Mouse (Mus musculus): ENCODE results near the gene Ggact.

The Ggact gene

DNA sequence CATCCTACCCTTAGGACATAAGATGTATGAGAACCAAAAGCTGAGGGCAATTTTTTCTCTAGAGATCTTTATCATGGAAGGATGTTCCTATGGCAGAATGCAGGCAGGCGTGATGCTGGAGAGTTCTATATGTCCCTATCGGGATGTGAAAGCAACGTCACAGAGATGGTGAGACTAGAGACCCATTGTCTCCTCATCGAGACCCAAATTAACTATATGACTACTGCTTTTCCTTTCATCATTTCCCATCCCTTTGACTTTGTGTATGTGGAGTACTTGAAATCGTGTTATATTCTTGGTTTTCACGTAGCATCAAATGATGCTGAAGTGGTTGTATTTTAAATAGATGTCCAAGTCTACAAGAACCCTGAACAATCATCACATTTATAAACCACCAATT, at the start of gene Ggact:
Gene Ggact (minus strand): TSS at position 101 of the 400 bp plus-strand sequence.
- DNase-seq (ENCODE audit: low read depth, low spot score): no peak

DNA sequence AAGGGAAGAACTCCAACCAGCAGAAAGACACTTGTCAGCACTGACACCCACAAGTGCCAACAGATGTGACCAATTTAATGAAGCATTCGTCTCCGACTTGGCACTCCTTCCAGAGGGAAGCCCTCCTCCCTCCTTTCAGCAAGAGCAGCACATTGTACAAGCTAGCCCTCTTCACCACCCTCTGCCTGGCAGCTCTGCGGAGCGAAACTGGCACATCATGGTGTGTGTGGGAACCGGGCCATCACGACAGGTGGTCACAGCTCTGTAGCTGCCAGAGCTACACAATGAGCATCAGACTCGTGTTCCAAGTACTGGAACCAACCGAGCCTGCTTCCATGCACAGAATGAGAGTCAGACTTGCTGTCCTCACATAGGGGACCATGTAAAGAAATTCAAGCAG, 44.4 kb upstream of the Ggact start:
- no peak for DNase-seq (ENCODE audit: low read depth, low spot score)

DNA sequence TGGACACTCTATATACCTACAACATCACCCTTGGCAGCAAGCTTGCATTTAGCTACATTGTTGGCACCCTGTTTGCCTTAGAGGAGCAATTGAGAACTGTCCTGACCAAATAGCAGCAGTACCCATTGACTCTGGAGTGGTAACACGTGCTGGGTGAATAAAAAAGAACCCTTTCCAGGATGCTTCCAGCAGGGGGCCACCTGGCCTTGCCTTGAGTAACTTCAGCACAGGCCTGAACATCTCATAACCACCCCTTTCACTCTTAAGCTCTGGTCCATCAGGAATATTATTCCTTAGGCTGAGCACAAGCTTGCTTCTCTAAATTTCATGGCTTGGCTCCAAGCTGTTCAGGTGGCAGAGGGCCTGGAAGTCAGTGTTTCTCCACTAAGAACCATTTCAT, 39.8 kb upstream of the Ggact start:
- peak; percentile 77 for DNase-seq (ENCODE audit: low read depth, low spot score)

DNA sequence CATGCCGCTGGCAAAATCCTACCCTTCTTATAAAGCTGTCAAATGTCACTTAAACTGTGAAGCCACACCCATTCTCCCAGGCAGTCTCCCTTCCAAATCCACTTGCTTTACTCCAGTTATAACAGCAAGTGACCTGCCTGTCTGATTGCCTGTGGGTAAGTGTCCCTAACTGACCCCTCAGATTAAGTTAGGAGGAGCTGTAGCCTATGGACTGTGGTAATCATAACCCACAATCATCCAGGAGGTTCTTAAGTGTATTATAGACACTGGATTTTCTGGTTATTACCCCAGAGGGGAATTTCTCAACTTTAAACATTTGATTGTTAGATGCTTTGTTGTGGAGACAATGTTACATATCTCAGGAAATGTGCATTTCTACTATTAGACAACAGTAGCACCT, 39.0 kb upstream of the Ggact start:
- DNase-seq (ENCODE audit: low read depth, low spot score): no peak

DNA sequence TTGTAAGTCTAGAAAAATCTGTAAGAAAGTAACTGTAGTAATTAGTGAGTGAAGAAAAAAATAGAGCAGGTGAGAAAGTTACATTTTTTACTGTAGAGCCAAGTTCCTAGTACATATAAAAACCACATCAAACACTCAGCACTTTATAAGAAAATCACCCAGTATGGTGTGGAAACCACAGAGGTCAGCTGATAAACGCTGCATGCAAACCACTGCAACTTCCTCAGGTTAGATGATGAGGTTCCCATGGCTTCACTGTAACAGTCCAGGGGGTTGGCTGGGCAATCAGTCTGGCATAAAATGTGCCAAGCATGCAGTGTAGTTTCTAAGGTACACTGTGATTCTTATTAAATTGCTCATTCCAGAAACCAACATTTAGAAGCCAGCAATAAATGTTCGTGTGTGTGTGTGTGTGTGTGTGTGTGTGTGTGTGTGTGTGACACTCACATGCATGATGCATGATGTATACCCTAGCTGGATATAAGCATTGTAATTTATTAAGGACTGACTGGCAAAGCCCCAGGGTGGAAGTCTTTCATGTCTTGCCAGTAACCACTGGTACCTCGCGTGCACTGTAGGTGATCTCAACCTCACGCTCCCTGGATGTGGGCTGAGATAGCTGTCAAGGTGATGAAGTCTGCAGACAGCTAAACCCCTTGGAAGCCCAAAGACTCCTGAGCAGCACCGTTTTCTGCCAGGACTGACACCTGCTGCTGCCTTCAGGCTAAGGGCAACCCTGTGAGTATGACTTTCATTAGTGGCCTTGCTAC, 38.3 kb upstream of the Ggact start:
- DNase-seq (ENCODE audit: low read depth, low spot score): peak; percentile 70

DNA sequence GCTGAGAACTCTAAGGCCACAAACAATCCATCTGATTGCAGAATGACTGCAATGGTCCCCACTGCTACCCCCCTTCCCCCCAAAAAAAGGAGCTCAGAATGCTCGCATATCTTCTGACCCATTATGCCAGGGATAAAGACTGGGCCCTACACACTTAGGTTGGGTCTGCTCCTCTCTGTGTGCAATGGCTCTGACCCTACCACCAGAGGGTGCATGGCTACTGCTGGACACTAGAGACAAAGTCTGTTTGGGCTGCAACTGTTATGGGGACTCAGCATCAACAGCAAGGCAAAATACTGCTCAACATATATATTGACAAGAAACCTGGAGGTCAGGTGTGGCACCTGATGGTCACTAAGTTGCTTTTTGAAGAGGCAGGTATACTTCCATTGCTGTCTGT, 37.4 kb upstream of the Ggact start:
- DNase-seq (ENCODE audit: low read depth, low spot score): peak; percentile 33

DNA sequence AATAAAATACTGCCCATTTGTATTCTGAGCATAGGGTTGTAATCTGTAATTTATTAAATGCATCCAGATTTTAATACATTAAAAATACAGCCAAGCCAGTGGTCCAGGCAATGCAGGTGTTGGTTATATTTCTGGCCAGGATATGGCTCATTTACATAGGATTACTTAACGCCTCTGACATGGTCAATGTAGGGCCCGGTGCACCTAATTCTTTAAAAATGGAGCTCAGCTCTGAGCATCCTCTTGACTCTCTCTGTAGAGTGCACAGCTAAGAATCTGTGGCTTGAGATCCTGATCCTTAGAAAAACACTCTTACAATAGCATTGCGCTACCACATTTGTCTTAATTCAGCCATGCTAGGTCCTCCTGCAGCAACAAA, 29.9 kb upstream of the Ggact start:
- DNase-seq (ENCODE audit: low read depth, low spot score): no peak

DNA sequence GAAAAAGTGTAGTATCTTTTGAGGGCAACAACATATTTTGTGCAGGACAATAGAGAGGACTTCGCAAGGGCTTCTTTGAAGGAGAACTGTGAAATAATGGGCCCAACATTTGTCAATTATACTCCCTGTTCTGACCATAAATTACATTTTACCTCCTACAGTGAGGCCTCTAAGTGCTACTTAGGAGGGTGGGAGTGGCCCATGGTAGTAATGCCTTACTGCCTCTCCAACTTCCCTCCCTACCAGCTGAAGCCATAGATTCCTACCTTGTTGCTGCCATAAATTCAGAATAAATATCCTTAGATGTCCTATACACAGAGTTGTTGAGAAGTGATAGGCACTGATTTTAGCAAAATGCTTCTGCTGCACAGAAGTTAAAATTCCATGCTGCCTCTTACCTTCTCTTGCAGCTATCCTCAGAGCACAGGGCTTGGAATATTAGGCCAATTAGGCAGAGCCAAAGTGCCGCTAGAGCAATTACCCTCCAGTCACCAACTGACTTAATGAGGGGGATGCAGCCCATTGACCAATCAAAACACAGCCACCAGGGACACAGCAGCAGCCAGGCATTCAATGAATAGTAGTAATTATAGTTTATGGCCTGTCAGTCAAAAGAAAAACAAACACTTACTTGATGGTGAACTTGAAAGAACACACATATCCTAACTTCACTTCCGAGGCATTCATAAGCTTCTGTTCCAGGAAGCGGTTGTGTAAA, 29.4 kb upstream of the Ggact start:
- no peak for DNase-seq (ENCODE audit: low read depth, low spot score)

DNA sequence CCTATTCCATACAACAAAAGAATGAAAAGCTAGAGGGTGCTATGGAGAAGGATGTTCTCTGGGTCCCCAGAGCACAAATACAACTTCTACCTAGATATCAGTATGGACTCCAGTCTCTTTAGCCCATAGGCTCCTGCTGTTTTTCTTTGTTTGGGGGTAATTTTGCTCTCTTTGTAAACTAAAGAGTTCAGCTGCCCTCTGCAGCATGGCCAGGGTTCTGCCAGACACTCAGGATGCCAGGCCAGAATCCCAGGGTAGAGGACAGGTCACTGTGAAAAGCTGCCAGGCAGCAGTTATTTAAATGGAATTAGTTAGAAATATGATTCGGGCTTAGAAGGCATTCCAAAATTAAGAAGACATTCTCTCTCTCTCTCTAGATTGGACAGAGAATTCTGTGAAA, 22.9 kb upstream of the Ggact start:
- no peak for DNase-seq (ENCODE audit: low read depth, low spot score)

DNA sequence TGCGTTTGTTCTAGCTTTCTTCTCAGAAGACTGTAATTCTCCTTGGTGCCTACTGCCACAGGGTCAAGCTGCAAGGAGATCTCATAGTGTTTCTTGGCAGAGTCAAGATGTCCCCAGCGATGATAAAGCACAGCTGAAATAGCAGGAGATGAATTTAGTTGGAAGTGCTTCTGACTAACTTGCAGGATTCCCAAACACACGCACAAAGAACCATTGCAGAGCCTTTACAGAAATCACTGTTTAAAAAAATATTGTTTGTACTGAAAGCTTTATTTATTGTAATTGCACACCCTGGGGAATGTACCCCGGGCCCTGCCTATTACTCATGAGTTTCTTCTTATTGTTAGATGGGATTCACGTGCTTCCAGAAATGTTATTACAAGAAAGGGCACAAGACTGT, 6.5 kb upstream of the Ggact start:
- DNase-seq (ENCODE audit: low read depth, low spot score): no peak

DNA sequence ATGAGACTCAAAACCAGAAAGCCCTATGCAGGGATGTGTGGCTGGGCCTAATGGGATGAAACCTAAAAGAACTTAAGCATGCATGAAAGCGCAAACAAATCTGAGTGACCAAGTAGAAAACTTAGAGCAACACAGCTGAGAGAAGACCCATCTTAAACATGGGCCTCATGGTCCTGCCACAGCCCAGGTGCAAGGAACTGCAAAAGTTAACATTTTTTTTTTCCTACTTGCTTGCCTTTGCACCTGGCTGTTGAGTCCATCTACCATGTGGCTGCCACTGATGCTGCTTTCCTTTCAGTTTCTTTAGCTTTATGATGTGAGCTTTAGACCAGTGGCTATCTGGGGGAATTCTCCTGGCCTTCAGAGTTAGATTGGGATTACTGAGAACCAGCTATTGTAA, 4.1 kb upstream of the Ggact start:
- no peak for DNase-seq (ENCODE audit: low read depth, low spot score)

DNA sequence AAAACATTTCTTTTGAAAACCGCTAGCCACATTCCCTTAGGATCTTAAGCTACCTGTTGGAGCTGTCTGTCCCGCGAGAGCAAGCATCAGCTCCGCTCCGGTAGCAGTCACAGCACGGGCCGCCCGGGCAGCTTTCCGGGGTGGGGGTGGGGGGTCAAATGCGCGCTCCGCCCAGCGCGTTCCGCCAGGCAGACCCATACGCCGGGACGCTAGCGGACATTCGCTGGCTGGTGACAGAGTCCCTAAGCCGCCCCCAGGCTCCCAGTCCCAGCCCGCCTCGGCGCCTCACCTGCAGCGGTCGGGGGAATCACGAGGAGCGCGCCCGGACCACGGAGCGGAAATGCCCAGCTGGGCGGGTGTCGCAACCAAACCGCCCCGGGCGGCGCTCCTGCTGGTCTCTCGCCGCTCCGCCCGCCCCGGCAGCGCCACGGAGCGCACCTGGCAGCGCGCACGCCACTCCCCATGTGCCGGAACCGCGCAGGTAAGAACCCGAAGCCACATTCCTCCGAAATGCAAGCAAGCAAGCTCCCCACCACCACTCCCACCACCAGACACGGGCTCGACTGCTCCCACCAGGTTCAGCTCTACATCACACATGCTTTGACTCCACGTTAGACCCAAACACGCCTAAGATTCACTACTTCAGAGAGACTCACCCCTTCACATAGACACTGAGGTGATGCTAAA, 602 bp downstream of the Ggact start:
- DNase-seq (ENCODE audit: low read depth, low spot score): peak; percentile 79

DNA sequence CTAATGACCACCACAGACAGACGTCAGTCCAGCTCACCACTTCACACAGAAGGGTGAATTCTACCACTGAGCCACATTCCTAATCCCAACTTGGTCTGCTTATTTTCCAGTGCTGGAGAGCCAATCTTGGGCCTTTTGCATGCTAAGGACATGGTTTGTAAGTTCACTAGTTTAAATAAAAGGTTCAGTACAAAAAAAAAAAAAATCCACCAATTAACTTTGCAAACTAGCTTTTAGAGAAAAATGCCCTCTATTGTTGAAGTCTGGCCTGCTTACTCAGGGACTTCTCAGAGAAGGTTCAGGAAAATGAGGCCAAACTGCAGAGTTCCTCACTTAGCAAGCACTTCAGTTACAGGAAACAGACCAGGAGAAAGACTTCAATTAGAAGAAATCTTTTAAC, 1.4 kb downstream of the Ggact start:
- peak; percentile 7 for DNase-seq (ENCODE audit: low read depth, low spot score)

DNA sequence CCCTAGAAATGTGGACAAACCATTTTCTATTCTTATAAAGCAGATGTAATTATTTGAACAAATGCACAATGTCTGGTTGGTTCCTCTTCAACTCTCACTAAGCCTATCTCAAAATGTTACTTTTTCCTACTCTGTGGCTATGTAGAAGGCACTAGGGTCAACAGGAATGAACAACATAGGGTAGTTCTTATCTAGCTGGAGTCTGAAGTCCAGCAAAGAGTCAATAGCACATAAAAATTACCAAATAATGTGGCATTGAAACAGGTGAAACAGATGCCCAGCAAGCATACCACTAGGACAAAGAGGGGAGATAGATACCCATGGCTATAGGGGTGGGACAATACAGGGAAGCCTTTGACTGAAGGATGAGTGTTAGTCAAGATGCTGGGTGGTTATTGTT, 2.3 kb downstream of the Ggact start:
- DNase-seq (ENCODE audit: low read depth, low spot score): no peak

DNA sequence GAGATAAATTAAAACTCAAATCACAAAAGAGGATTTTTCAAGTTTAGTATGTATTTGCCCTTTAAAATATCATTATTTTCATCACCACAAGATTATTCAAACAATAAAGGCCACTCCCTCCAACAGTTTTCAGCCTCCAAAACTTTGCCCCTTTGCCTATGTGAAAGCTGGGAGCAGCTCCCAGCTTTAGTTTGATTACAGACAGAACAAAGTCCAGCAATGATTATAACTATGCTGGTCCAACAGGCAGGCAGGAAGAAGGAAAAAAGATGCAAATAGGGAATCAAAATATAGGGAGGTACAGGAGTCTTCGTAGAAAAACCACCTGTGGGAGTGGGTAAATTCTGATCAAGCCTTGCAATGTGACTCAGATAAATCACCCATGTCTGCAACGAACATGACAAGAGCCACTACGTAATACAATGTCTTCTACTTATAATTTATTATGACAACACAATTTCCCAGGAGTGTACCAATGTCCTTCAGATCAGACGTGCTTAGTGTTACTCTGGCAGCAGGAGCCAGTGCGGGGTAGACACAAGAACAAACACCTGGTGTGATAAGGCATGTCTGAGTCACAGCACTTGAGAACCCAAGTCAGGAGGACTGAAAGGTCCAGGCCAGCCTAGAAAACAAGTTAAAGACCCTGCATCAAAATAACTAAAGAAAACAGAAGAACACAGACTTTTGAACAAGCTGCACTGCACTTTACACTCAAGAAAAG, 4.0 kb downstream of the Ggact start:
- no peak for DNase-seq (ENCODE audit: low read depth, low spot score)

DNA sequence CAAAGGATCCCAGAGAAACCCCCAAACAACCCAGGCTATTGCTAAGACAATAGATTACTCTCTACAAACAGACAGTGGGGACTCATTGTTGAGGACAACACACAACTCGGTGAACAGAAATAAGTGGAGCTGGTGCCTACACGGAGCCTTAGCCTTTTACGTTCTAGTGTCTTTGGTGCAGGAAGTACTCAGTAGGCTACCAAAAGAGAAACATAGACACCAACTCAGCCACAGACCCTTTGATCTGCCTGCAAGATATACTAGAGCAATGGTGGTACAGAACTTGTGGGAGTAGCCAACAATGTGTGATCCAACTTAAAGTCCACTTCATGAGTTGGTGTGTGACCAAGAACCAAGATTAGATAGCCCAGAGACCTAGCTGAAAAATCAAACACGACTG, 5.5 kb downstream of the Ggact start:
- peak; percentile 61 for DNase-seq (ENCODE audit: low read depth, low spot score)

DNA sequence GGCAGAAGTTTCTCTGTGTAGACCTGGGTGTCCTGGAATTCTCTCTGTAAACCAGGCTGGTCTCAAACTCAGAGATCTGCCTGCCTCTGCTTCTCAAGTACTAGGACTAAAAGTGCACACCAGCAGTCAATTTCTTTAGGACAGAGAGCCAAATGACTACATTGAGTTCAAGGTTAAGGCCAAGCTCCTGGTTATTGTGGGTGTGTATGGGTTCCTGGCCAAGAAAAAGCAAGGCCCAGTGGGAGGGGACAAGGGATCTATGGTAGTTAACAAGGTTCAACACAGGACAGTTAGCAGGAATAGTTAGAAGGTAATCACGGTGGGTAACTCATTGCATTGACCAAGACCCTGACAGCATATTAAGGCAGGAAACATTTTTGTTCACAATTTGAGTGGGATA, 8.6 kb downstream of the Ggact start:
- DNase-seq (ENCODE audit: low read depth, low spot score): no peak

DNA sequence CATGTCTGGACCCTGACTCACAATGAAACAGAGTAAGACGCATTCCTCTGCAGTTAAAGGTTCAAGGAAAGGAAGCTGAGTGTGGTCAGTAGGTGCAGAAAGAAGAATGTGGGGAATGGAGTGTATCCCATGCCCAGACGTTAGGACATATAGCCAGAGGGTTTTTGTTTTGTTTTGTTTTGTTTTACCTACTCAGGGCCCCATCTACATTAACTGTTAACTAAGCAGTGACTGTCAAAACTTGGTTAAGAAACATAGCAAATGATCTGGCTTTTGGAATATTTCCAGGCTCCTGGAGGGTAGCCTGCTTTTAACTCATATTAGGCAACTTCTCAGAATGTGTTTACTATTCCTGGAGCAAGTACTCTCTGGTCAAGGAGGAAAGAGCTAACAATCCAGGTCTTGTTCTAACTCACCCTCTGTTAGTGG, 9.6 kb downstream of the Ggact start:
- no peak for DNase-seq (ENCODE audit: low read depth, low spot score)

DNA sequence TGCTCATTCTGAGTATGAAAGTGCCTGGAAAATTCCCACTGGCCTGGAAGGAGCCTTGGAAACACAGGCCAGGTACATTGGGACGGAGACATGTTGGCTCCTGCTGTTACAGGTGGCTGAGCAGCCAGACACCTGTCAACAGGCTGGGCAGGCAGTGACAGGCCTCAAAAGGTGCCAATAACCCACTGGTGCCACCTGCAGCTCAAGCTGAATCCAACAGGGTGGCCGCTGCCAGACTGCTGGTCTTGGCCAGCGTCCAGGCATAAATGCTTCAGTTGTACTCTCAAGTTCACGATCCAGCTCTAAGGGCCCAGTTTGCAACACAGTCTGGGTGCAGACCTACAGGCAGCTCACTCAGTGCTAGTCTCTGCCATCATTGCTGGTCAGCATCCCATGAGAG, 10.7 kb downstream of the Ggact start:
- peak; percentile 31 for DNase-seq (ENCODE audit: low read depth, low spot score)

DNA sequence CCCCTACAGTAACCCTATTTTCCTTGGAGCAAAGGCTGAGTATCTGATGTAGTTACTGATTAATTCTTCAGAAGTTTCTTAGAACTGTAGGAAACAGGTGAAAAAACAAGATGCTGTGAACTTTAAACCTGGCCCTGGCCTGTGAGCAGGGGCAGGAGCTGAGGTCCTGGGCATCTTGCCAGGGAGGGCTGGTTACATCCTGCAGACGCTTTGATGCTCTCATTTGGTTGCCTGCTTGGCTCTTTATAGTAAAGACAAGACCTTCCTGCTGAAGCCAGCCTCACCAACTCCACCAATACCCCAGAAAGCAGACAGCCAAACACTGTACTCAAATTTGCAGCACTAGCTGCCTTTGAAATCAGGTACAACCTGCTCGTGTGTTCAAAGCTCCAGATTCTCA, 11.4 kb downstream of the Ggact start:
- peak; percentile 87 for DNase-seq (ENCODE audit: low read depth, low spot score)

DNA sequence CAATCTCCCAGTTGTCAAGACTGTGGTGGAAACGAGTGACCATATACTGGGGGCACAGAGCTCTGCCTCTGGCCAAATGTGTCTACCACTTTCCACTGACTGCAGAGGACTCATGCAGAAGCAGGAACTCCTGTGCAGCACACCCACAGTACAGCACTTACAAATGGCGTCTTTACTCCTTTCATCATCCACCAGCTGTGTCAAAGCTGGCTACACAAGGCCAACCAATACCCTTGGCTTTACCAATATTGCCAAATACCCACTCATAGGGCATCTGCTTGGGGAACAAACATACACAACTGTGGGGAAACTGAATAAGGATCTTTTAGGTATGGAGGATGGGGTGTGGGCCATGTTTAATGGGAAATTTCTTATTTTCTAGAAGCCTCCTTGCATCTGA, 11.8 kb downstream of the Ggact start:
- peak; percentile 31 for DNase-seq (ENCODE audit: low read depth, low spot score)

DNA sequence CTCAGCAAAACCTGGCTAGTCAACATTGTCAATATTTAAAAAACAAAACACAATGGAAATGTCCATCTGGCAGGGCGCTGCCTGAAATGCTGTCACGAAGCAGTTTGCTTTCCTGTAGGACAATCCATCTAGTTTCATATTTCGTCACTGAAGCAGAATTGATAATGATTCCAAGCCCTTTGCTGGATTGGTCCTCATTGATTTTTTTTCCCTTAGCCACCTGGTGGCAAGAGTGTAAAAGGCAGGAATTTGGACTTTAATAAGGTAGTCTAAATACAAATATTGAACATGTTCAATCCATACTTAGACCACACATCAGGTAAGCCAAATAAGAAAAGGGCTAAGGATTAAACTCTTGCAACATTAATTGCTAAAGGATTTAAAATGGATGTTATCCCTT, 12.4 kb downstream of the Ggact start:
- DNase-seq (ENCODE audit: low read depth, low spot score): no peak
